Mouse (Mus musculus) forebrain, embryonic 15.5 days (tissue): ENCODE data around the gene Prkab1. TPM values are rescaled to one million over a fixed set of nuclear protein-coding genes. Genes with fewer than 3 reads are reported as not detected.

Experiments used
- ATAC-seq: fragments of 200-750 bp; cut with Nextera tagmentation; replicated peaks from 2 replicates; pipeline ENCODE4 v1.8.0; 2017; ENCODE audit warnings: mild to moderate bottlenecking, moderate TSS enrichment, moderate library complexity
- H3K27ac ChIP-seq: fragments of 300-500 bp; sonication (generic); replicated peaks from 2 replicates; pipeline ENCODE4 v1.5.1; 2015; ENCODE audit warnings: mild to moderate bottlenecking, inconsistent platforms
- H3K27me3 ChIP-seq: fragments of 300-500 bp; sonication (generic); 2 replicates; pipeline ENCODE4 v1.6.1; 2015; ENCODE audit warnings: inconsistent platforms
- H3K36me3 ChIP-seq: fragments of 300-500 bp; sonication (generic); 2 replicates; pipeline ENCODE4 v1.6.1; 2015; ENCODE audit warnings: mild to moderate bottlenecking, inconsistent platforms
- H3K4me1 ChIP-seq: fragments of 300-500 bp; sonication (generic); 2 replicates; pipeline ENCODE4 v1.6.1; 2015; ENCODE audit warnings: inconsistent platforms
- H3K4me2 ChIP-seq: fragments of 300-500 bp; sonication (generic); replicated peaks from 2 replicates; pipeline ENCODE4 v1.6.1; 2015; ENCODE audit warnings: mild to moderate bottlenecking, inconsistent platforms
- H3K4me3 ChIP-seq: fragments of 300-500 bp; sonication (generic); 2 replicates; pipeline ENCODE4 v1.5.1; 2015; ENCODE audit warnings: mild to moderate bottlenecking, inconsistent platforms
- H3K9ac ChIP-seq: fragments of 300-500 bp; sonication (generic); replicated peaks from 2 replicates; pipeline ENCODE4 v1.6.1; 2015; ENCODE audit warnings: mild to moderate bottlenecking, inconsistent platforms
- H3K9me3 ChIP-seq: fragments of 300-500 bp; sonication (generic); 2 replicates; pipeline ENCODE4 v1.6.1; 2016; ENCODE audit warnings: inconsistent platforms
- WGBS: fragments of 180-500 bp; shearing (Covaris S2); methylation state at CpG from one replicate; pipeline ENCODE4 v1.1.7; 2015; ENCODE audit warnings: mixed read lengths; 5-methylcytosine and 5-hydroxymethylcytosine counted together
- polyA plus RNA-seq: library from polyadenylated mRNA; unstranded; fragments of >200 nt; fragmentation: Nextera tagmentation; extraction: Ambion mirVana; gene quantifications from 2 replicates; pipeline ENCODE4 v1.2.1, GENCODE M21; 2015

Gene Prkab1
- polyA plus RNA-seq, 1 experiment from 2014 or later: 52.3 TPM

DNA sequence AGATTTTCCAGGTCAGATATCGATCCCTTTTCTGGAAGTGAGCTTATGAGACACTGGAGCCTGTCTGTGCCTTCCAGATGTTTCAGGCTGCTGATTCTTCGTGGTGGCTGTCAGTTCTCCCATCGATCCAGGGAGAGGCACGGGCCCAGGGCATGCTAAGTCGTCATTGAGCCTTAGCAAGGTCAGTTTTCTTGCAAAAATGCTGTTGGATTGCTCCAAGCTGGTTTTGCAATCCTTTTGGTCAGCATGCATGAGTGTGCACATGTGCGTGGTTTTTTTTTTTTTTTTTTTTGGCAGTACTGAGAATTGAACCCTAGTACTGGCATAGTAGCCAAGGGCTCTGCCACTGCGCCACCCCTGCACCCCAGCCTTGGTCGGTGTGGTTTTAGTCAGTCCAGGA is 21.2 kb downstream of the Prkab1 start:
- Histone ChIP-seq H3K9ac (no peak overlapping the region), H3K9me3 (no peaks in the 10 kb centered on the region), H3K27me3 (no peaks in the 10 kb centered on the region), H3K4me1 (no peaks in the 10 kb centered on the region), H3K4me2 (no peak overlapping the region), H3K27ac (no peak overlapping the region), H3K4me3 (no peak overlapping the region), H3K36me3 (no peaks in the 10 kb centered on the region)
- WGBS: 87% methylated on average over 8 of the region's 8 CpGs
- no peak for ATAC-seq

DNA sequence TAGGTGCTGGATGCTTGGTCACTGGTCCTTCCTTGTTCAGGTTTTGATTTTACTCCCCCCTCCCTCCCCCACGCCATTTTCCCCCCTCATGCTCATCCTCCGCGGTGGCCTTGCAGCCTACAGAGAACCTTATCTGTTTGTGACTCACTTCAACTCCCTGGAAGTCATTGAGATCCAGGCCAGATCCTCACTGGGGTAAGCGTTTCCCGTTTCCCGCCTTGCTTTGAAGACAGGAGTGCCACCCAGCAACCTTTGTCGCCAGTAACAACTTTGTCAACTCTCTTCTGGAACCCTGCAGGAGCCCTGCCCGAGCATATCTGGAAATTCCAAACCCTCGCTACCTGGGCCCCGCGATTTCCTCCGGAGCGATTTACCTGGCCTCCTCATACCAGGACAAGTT is 26.9 kb downstream of the Prkab1 start:
- H3K27me3 ChIP-seq: no peaks in the 10 kb centered on the region
- no peak overlapping the region for H3K9ac ChIP-seq
- H3K27ac ChIP-seq: no peak overlapping the region
- H3K36me3 ChIP-seq: no peaks in the 10 kb centered on the region
- no peak for ATAC-seq
- no peaks in the 10 kb centered on the region for H3K9me3 ChIP-seq
- no peak overlapping the region for H3K4me3 ChIP-seq
- WGBS: 80% methylated on average over 13 of the region's 13 CpGs
- H3K4me2 ChIP-seq: no peak overlapping the region
- no peaks in the 10 kb centered on the region for H3K4me1 ChIP-seq

- no peaks in the 10 kb centered on the region for H3K4me1 ChIP-seq
- no peaks in the 10 kb centered on the region for H3K27me3 ChIP-seq
- H3K9ac ChIP-seq: no peak overlapping the region
- ATAC-seq: no peak
- H3K36me3 ChIP-seq: peaks cover 19% of the 10 kb centered on the region
- H3K4me3 ChIP-seq: no peak overlapping the region
- no peak overlapping the region for H3K27ac ChIP-seq
- H3K9me3 ChIP-seq: no peaks in the 10 kb centered on the region
- no peak overlapping the region for H3K4me2 ChIP-seq
- 75% methylated on average over 15 of the region's 15 CpGs for WGBS
Observed at GRCm38 (mm10) chr5:115994101-115994500, 30.2 kb downstream of the Prkab1 start.

GRCm38 (mm10) chr5:115991717-115992116 is 32.6 kb downstream of the Prkab1 start:
- no peak for ATAC-seq
- no peaks in the 10 kb centered on the region for H3K4me1 ChIP-seq
- H3K4me3 ChIP-seq: no peak overlapping the region
- H3K27me3 ChIP-seq: no peaks in the 10 kb centered on the region
- no peak overlapping the region for H3K9ac ChIP-seq
- H3K27ac ChIP-seq: no peak overlapping the region
- 97% methylated on average over 11 of the region's 11 CpGs for WGBS
- H3K9me3 ChIP-seq: no peaks in the 10 kb centered on the region
- peaks cover 19% of the 10 kb centered on the region for H3K36me3 ChIP-seq
- no peak overlapping the region for H3K4me2 ChIP-seq

DNA sequence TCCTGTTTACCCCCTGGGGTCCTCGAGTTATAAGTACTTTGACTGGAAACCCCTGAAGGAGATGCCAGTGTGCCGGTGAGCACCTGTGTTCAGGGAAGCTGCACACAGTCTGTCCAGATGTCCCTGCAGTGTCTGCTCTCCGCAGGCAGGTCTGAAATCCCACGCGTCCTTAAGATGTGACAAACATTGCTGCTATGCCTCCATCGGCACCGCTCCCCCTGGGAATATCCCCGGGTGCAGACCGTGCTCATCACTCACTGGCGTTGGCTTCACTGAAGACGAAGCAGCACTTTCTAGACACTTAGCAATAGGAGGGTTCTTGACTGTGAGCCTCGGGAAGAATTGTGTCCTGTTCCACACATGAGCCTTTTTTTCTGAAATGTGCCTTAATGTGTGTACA is 37.0 kb downstream of the Prkab1 start:
- Histone ChIP-seq H3K36me3 (peaks cover 19% of the 10 kb centered on the region), H3K4me3 (no peak overlapping the region), H3K27me3 (no peaks in the 10 kb centered on the region), H3K9ac (no peak overlapping the region), H3K4me1 (no peaks in the 10 kb centered on the region), H3K9me3 (no peaks in the 10 kb centered on the region), H3K27ac (no peak overlapping the region), H3K4me2 (no peak overlapping the region)
- WGBS: 92% methylated on average over 12 of the region's 12 CpGs
- no peak for ATAC-seq

DNA sequence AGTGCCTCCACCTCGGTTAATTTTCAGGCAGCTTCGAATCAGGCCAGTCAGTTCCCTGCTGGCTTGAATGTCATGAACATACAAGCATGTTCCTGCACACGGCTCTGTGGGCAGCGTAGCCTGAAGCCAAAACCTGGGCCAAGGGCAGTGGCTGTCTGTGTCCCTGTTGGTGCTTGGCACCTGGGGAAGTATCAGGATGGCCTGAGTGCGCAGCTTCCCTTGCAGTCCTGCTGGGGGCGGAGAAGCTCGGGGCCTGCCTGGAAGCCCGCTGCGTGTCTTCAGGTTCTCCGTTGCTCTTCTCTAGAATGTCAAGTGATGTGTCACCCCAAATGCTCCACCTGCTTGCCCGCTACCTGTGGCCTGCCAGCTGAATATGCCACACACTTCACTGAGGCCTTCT is 39.2 kb downstream of the Prkab1 start:
- no peak overlapping the region for H3K9ac ChIP-seq
- no peak overlapping the region for H3K4me3 ChIP-seq
- no peaks in the 10 kb centered on the region for H3K27me3 ChIP-seq
- no peaks in the 10 kb centered on the region for H3K9me3 ChIP-seq
- H3K4me2 ChIP-seq: no peak overlapping the region
- no peak overlapping the region for H3K27ac ChIP-seq
- WGBS: 92% methylated on average over 11 of the region's 11 CpGs
- no peak for ATAC-seq
- H3K36me3 ChIP-seq: peaks cover 7% of the 10 kb centered on the region; the same call in 1 of the 2 replicates
- H3K4me1 ChIP-seq: no peaks in the 10 kb centered on the region

GRCm38 (mm10) chr5:115984392-115984791 is 39.9 kb downstream of the Prkab1 start:
- no peaks in the 10 kb centered on the region for H3K9me3 ChIP-seq
- H3K27me3 ChIP-seq: no peaks in the 10 kb centered on the region
- H3K4me2 ChIP-seq: no peak overlapping the region
- H3K9ac ChIP-seq: no peak overlapping the region
- no peak for ATAC-seq
- WGBS: 91% methylated on average over 6 of the region's 6 CpGs
- H3K27ac ChIP-seq: no peak overlapping the region
- H3K4me1 ChIP-seq: no peaks in the 10 kb centered on the region
- peaks cover 1% of the 10 kb centered on the region; the same call in 1 of the 2 replicates for H3K36me3 ChIP-seq
- no peak overlapping the region for H3K4me3 ChIP-seq

GRCm38 (mm10) chr5:115982671-115983373 is 41.5 kb downstream of the Prkab1 start:
- Histone ChIP-seq H3K4me3 (no peak overlapping the region), H3K36me3 (no peaks in the 10 kb centered on the region), H3K9ac (no peak overlapping the region), H3K27ac (no peak overlapping the region), H3K4me2 (no peak overlapping the region), H3K27me3 (no peaks in the 10 kb centered on the region), H3K4me1 (no peaks in the 10 kb centered on the region), H3K9me3 (no peaks in the 10 kb centered on the region)
- no peak for ATAC-seq
- 67% methylated on average over 7 of the region's 7 CpGs for whole genome bisulfite sequencing

GRCm38 (mm10) chr5:115980537-115980936 is 43.8 kb downstream of the Prkab1 start:
- Histone ChIP-seq H3K27me3 (no peaks in the 10 kb centered on the region), H3K27ac (no peak overlapping the region), H3K36me3 (no peaks in the 10 kb centered on the region), H3K9ac (no peak overlapping the region), H3K9me3 (no peaks in the 10 kb centered on the region), H3K4me3 (no peak overlapping the region), H3K4me1 (no peaks in the 10 kb centered on the region), H3K4me2 (no peak overlapping the region)
- no peak for ATAC-seq
- WGBS: 90% methylated on average over 9 of the region's 9 CpGs

DNA sequence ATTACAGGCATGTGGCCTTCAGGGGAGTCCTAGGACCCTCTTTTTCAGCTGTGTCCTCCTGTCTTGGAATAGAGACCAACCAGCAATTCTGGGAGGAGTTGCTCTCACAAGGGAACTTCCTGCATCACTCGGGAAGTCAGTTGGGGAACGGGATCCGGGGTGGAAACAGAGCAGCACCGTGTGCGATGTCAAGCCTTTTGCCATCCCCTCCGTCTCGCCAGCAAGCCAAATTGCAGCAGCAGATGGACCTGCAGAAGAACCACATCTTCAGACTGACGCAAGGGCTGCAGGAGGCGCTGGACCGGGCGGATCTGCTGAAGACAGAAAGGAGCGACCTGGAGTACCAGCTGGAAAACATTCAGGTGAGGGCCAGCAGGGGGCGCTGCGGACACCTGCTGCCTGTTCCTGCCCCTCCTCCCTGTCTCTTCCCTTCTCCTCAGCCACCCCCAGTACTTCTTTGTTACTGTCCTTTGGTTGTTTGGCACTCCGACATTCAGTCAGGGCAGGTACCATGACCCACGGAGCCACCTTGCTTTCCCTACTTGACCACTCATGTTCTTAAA is 45.1 kb downstream of the Prkab1 start:
- ATAC-seq: no peak
- no peak overlapping the region for H3K27ac ChIP-seq

DNA sequence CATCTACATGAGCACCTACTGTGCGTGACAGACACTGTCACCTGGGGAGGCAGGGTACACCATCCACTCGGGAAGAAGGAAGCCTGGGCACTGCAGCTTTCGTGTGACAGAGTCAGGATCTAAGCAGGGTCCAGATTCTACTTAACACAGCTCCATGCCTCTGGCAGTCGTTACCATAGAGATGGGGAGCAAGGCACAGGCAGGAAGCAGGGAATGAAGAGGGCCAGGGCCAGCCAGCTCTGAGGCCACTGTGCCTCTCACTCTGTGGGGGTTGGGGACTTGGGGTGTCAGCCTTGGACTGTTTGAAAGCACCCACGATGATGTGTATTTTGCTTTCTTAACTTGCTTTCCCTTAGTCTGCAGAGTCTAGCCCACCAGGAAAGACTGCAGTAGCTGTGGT is 46.1 kb downstream of the Prkab1 start:
- Histone ChIP-seq H3K27ac (0 out of 2 replicates have a peak overlapping the region, but pooled peaks have one; percentile 9), H3K9ac (no peak overlapping the region)
- no peak for ATAC-seq

More for the DNA sequence above, 45.1 kb downstream of the Prkab1 start:
- H3K27me3 ChIP-seq: no peaks in the 10 kb centered on the region
- H3K36me3 ChIP-seq: no peaks in the 10 kb centered on the region
- no peaks in the 10 kb centered on the region for H3K9me3 ChIP-seq
- no peak overlapping the region for H3K4me2 ChIP-seq
- H3K4me1 ChIP-seq: no peaks in the 10 kb centered on the region
- no peak overlapping the region for H3K9ac ChIP-seq
- no peak overlapping the region for H3K4me3 ChIP-seq
- 63% methylated on average over 16 of the region's 16 CpGs for WGBS

DNA sequence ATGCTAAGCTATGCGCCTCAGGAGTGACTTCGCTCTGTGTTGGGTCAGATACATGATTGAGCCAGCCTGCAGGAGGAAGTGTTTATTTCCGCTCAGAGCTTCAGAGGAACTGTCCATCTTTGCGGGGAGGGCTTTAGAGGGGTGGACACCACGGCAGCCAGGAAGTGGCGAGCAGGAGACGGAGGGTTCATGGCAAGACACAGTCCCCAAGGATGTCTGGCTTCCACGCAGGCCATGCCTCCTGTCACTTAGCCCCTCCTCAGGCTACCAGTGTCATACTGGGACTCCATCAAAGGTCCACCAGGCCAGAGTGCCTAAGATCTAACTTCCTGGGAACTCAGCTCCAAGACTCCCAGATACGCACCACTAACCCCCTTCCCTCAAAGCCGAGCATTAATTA is 46.6 kb downstream of the Prkab1 start:
- Histone ChIP-seq H3K27me3 (no peaks in the 10 kb centered on the region), H3K27ac (no peak overlapping the region), H3K4me2 (no peak overlapping the region), H3K36me3 (peaks cover 3% of the 10 kb centered on the region; the same call in 1 of the 2 replicates), H3K9me3 (no peaks in the 10 kb centered on the region), H3K9ac (no peak overlapping the region), H3K4me3 (no peak overlapping the region), H3K4me1 (no peaks in the 10 kb centered on the region)
- 87% methylated on average over 10 of the region's 10 CpGs for WGBS
- ATAC-seq: no peak

More for the DNA sequence above, 46.1 kb downstream of the Prkab1 start:
- no peak overlapping the region for H3K4me3 ChIP-seq
- H3K4me2 ChIP-seq: no peak overlapping the region
- H3K9me3 ChIP-seq: no peaks in the 10 kb centered on the region
- H3K27me3 ChIP-seq: no peaks in the 10 kb centered on the region
- no peaks in the 10 kb centered on the region for H3K4me1 ChIP-seq
- 66% methylated on average over 5 of the region's 5 CpGs for WGBS
- peaks cover 3% of the 10 kb centered on the region; the same call in 1 of the 2 replicates for H3K36me3 ChIP-seq

DNA sequence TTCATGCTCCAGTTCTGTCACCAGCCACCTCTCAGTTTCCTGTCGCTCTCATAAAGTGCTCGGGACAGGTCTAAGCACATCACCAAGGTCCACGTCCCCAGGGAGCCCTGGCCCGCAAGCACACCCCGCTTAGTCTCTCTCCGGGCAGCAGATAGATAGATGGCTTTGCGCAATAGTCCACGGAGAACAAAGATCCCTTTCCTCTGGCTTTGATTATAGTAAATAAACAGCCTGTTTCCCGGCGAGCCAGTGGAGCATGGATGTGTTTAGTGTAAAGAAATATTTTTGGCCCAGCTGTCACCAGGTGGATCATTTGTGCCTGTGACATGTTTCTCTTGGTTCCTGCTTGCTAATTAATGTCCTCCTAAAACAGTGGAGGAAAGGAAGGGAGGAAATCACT is 47.0 kb downstream of the Prkab1 start:
- WGBS: 84% methylated on average over 10 of the region's 10 CpGs

More for the DNA sequence above, 47.0 kb downstream of the Prkab1 start:
- Histone ChIP-seq H3K9ac (no peak overlapping the region), H3K9me3 (no peaks in the 10 kb centered on the region), H3K4me2 (no peak overlapping the region), H3K27ac (no peak overlapping the region), H3K36me3 (peaks cover 3% of the 10 kb centered on the region; the same call in 1 of the 2 replicates), H3K27me3 (no peaks in the 10 kb centered on the region), H3K4me3 (no peak overlapping the region), H3K4me1 (no peaks in the 10 kb centered on the region)
- ATAC-seq: no peak
